Mouse (Mus musculus) adrenal gland, postnatal 4 days (tissue): Measurements from ENCODE around the gene Aftph. TPM values are rescaled to one million over a fixed set of nuclear protein-coding genes. Genes with fewer than 3 reads are reported as not detected.
"Not testable (repeated sequence)": the region's sequence is repeated elsewhere in the genome, so short reads cannot be mapped to it uniquely, and the experiment has no call there.

Experiments used
- DNase-seq, 2 experiments: peaks; one replicate each; pipeline ENCODE4 v3.0.0; 2021 to 2022; ENCODE audit warnings: low spot score in 2 of 2, mixed read lengths in 2 of 2
- long read RNA-seq, 2 experiments: library from polyadenylated mRNA; stranded (forward); transcript quantifications; one replicate each; pipeline ENCODE4 v2.0.0; 2021
- total RNA-seq, 2 experiments: library from RNA; stranded (reverse); gene quantifications; 2 replicates each; pipeline ENCODE4 v1.2.3; 2021

Aftph gene
- total RNA-seq: 10 to 100 TPM; 51.0 to 54.1 TPM
- long read RNA-seq, experiment 1, partial matches to known transcripts: 0 of 4 reads
- long read RNA-seq, experiment 1, other reads (novel, unspliced or antisense): 1 of 4 reads
- long read RNA-seq, experiment 2, transcript Aftph-201 (9 exons, 3,998 nt): major isoform, 35 of 48 reads
- long read RNA-seq, experiment 2, partial matches to known transcripts: 7 of 48 reads
- long read RNA-seq, experiment 2, other reads (novel, unspliced or antisense): 6 of 48 reads

GRCm38 (mm10) chr11:20741201-20742100 is at the start of gene Aftph:
Gene Aftph (minus strand): TSS chr11:20741589.
- DNase-seq: peak; percentile 92 to 98

- DNase-seq: no peak
Measured at GRCm38 (mm10) chr11:20789015-20789414, 47.6 kb upstream of the Aftph start.

GRCm38 (mm10) chr11:20788070-20788469 is 46.7 kb upstream of the Aftph start:
- DNase-seq: no peak

- DNase-seq: no peak
Measured at GRCm38 (mm10) chr11:20786191-20786590, 44.8 kb upstream of the Aftph start.

GRCm38 (mm10) chr11:20785186-20785585 is 43.8 kb upstream of the Aftph start:
- no peak for DNase-seq

GRCm38 (mm10) chr11:20784776-20785175 is 43.4 kb upstream of the Aftph start:
- no peak for DNase-seq

- DNase-seq: no peak
Measured at GRCm38 (mm10) chr11:20783467-20783866, 42.1 kb upstream of the Aftph start.

GRCm38 (mm10) chr11:20782620-20783019 is 41.2 kb upstream of the Aftph start:
- DNase-seq: no peak

- DNase-seq: no peak
Measured at GRCm38 (mm10) chr11:20780312-20780711, 38.9 kb upstream of the Aftph start.

GRCm38 (mm10) chr11:20778861-20779563 is 37.6 kb upstream of the Aftph start:
- DNase-seq: no peak

GRCm38 (mm10) chr11:20778298-20778697 is 36.9 kb upstream of the Aftph start:
- DNase-seq: no peak

GRCm38 (mm10) chr11:20776668-20777067 is 35.3 kb upstream of the Aftph start:
- DNase-seq: no peak

GRCm38 (mm10) chr11:20772642-20773041 is 31.3 kb upstream of the Aftph start:
- no peak for DNase-seq

GRCm38 (mm10) chr11:20771827-20772226 is 30.4 kb upstream of the Aftph start:
- not testable (repeated sequence) for DNase-seq

- DNase-seq: not testable (repeated sequence)
Measured at GRCm38 (mm10) chr11:20761984-20762383, 20.6 kb upstream of the Aftph start.

- no peak for DNase-seq
Measured at GRCm38 (mm10) chr11:20750573-20750972, 9.2 kb upstream of the Aftph start.

GRCm38 (mm10) chr11:20743353-20743752 is 2.0 kb upstream of the Aftph start:
- DNase-seq: no peak

- DNase-seq: no peak
Measured at GRCm38 (mm10) chr11:20742361-20742897, 1.0 kb upstream of the Aftph start.

GRCm38 (mm10) chr11:20740481-20741200 is 748 bp downstream of the Aftph start:
- DNase-seq: peak; percentile 12 to 18

- DNase-seq: no peak
Measured at GRCm38 (mm10) chr11:20734066-20734465, 7.3 kb downstream of the Aftph start.
